Mouse (Mus musculus): ENCODE data around the gene Mfap2. TPM values are rescaled to one million over a fixed set of nuclear protein-coding genes. Genes with fewer than 3 reads are reported as not detected.

The Mfap2 gene
- polyA plus RNA-seq, 1 experiment from 2014 or later, result 286 TPM

DNA sequence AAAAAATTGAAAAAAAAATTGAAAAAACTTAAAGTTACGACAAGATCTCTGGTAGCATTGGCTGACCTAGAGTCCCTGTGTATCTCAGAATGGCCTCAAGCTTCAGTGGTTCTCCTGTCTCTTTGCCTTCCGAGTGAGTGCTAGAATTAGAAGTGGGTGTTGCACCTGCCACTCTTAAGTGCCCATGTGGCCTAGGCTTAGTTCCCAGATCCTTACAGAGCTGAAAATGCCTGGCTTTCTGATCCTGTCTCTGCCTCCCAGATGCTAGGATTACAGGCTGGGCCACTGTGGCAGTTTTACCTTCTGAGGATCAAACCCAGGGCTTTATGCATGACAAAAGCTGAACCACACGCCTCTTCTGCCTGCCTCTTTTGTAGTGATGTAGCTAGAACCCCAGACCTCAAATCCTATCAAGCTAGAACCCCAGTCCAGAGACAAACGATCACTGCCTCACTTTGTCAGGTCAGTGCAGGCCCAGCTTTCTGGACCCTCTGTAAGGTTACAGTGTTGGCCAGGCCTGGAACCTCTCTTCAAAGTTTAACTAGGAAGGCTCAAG, 54.0 kb downstream of the Mfap2 start:
- Histone ChIP-seq H3K9me3 (ENCODE audit: control insufficient read depth, low read length) (no peaks in the 10 kb centered on the region), H3K36me3 (ENCODE audit: control insufficient read depth, insufficient read depth, low read length) (peaks cover 12% of the 10 kb centered on the region), H3K27ac (ENCODE audit: low read depth, low read length) (no peak overlapping the region), H3K4me1 (replicated peaks; ENCODE audit: control insufficient read depth, insufficient read depth, low read length) (no peaks in the 10 kb centered on the region), H3K27me3 (ENCODE audit: control insufficient read depth, insufficient read depth, low read length) (no peaks in the 10 kb centered on the region), H3K4me2 (replicated peaks; ENCODE audit: low read depth, low read length) (no peak overlapping the region), H3K9ac (ENCODE audit: low read depth, low read length) (no peak overlapping the region), H3K4me3 (ENCODE audit: low read depth, low read length) (no peak overlapping the region)
- 81% methylated on average over 4 of the region's 4 CpGs for WGBS
- no peak for ATAC-seq (ENCODE audit: low FRiP score)
- no peak for DNase-seq (ENCODE audit: low spot score)

DNA sequence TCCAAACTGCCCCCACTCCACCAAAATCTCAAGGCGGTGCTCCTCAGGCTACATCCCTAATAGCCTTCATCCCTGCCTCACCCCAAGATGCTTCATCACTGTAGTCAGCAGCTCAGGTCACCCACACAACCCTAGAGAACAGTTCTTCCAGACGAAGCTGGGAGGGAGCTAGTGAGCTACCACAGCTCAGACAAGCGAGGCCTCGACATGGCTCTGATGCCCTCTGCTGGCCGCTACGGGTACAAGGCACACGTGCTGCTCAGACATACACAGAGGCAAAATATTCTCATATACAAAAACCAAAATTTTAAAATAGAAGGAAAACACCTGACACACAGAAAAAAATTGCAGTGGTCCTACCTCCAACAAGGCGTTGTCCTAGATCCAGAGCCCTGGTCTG, 54.9 kb downstream of the Mfap2 start:
- Histone ChIP-seq H3K27ac (ENCODE audit: low read depth, low read length) (no peak overlapping the region), H3K27me3 (ENCODE audit: control insufficient read depth, insufficient read depth, low read length) (no peaks in the 10 kb centered on the region), H3K4me3 (ENCODE audit: low read depth, low read length) (no peak overlapping the region), H3K9me3 (ENCODE audit: control insufficient read depth, low read length) (no peaks in the 10 kb centered on the region), H3K4me2 (replicated peaks; ENCODE audit: low read depth, low read length) (no peak overlapping the region), H3K36me3 (ENCODE audit: control insufficient read depth, insufficient read depth, low read length) (peaks cover 12% of the 10 kb centered on the region), H3K4me1 (replicated peaks; ENCODE audit: control insufficient read depth, insufficient read depth, low read length) (no peaks in the 10 kb centered on the region), H3K9ac (ENCODE audit: low read depth, low read length) (no peak overlapping the region)
- WGBS, result 9% methylated on average over 8 of the region's 8 CpGs
- ATAC-seq (ENCODE audit: low FRiP score) (peak; percentile 5; the same call in 1 of the 2 replicates), DNase-seq (ENCODE audit: low spot score) (peak; percentile 91)

Other genes starting within 250 kb of the Mfap2 start
- gene Padi4, start 236.2 kb upstream of the Mfap2 start, polyA plus RNA-seq (2014; fragmentation: Nextera tagmentation; extraction: Ambion mirVana), result 0.25 and 0.37 TPM in 2 replicates
- not detected in 2 replicates for gene Padi3, start 199.8 kb upstream of the Mfap2 start, polyA plus RNA-seq (2014; fragmentation: Nextera tagmentation; extraction: Ambion mirVana)
- 0.05 and 0.08 TPM in 2 replicates for gene Padi1, start 164.6 kb upstream of the Mfap2 start, polyA plus RNA-seq (2014; fragmentation: Nextera tagmentation; extraction: Ambion mirVana)
- gene Padi2, start 104.1 kb upstream of the Mfap2 start, polyA plus RNA-seq (2014; fragmentation: Nextera tagmentation; extraction: Ambion mirVana), result 1.2 and 2.4 TPM in 2 replicates
- 413 and 428 TPM in 2 replicates for gene Sdhb, start 49.2 kb upstream of the Mfap2 start, polyA plus RNA-seq (2014; fragmentation: Nextera tagmentation; extraction: Ambion mirVana)
- 34.9 and 39.8 TPM in 2 replicates for gene Atp13a2, start 23.5 kb upstream of the Mfap2 start, polyA plus RNA-seq (2014; fragmentation: Nextera tagmentation; extraction: Ambion mirVana)
- gene Crocc, start 50.1 kb downstream of the Mfap2 start, polyA plus RNA-seq (2014; fragmentation: Nextera tagmentation; extraction: Ambion mirVana), result 6.3 and 7.6 TPM in 2 replicates
- 50.8 and 51.7 TPM in 2 replicates for gene Necap2, start 67.9 kb downstream of the Mfap2 start, polyA plus RNA-seq (2014; fragmentation: Nextera tagmentation; extraction: Ambion mirVana)
- 0.17 and 0.19 TPM in 2 replicates for gene Spata21, start 77.9 kb downstream of the Mfap2 start, polyA plus RNA-seq (2014; fragmentation: Nextera tagmentation; extraction: Ambion mirVana)
- gene Szrd1, start 129.4 kb downstream of the Mfap2 start, polyA plus RNA-seq (2014; fragmentation: Nextera tagmentation; extraction: Ambion mirVana), result 35.5 and 35.7 TPM in 2 replicates
- 21.9 and 24.8 TPM in 2 replicates for gene Fbxo42, start 137.5 kb downstream of the Mfap2 start, polyA plus RNA-seq (2014; fragmentation: Nextera tagmentation; extraction: Ambion mirVana)
- gene Rsg1, start 203.5 kb downstream of the Mfap2 start, polyA plus RNA-seq (2014; fragmentation: Nextera tagmentation; extraction: Ambion mirVana), result 6.3 and 6.8 TPM in 2 replicates
- gene Arhgef19, start 229.1 kb downstream of the Mfap2 start, polyA plus RNA-seq (2014; fragmentation: Nextera tagmentation; extraction: Ambion mirVana), result 2.1 and 3.1 TPM in 2 replicates